ENCODE assay signal across 13 mouse cellular contexts in the genomic region with DNA sequence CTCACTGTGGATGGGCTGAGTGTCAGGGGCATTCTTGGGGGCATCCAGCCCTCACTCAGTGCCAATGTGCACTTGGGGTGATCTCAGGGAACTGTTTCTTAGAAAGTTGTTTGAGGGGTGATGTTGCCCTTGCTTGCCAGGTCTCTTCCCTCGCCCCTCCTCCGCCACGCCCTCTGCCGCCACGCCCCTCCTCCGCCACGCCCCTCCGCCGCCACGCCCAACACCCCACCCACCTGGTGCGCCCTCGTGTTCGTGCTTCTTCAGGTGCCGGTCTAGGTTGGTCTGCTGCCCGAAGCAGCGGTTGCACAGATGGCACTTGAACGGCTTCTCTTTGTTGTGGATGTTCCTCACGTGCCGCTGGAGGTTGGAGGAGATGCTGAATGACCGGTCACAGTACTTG. TPM values are rescaled to one million over a fixed set of nuclear protein-coding genes. Genes with fewer than 3 reads are reported as not detected.
DNase-seq lines count a peak whose midpoint lies in the region; ATAC-seq and TF ChIP-seq lines count a peak whose summit lies in the region.
"Had no signal": no experiment of that assay in that cellular context is flagged by ENCODE, and none has a peak within 500 bp of the region (broad histone marks: within the 10 kb centered on the region; RNA-seq: fewer than 3 reads in every experiment).

No protein-coding gene starts in this region.

- H3K4me2 ChIP-seq in forebrain, embryonic 13.5 days, result no peak overlapping the region
- H3K4me2 ChIP-seq in forebrain, embryonic 12.5 days, result no peak overlapping the region
- peak overlapping the region; percentile 12; the same call in 1 of the 2 replicates for H3K4me2 ChIP-seq in lung, embryonic 14.5 days
- H3K4me2 ChIP-seq in intestine, postnatal 0 days (replicated peaks; ENCODE audit: low read depth), result no peak overlapping the region
- H3K4me2 ChIP-seq in neural tube, embryonic 15.5 days, result peak overlapping the region; percentile 26

- H3K27me3 ChIP-seq in forebrain, embryonic 13.5 days, result no peaks in the 10 kb centered on the region
- H3K27me3 ChIP-seq in forebrain, embryonic 12.5 days, result peaks cover 11% of the 10 kb centered on the region; the same call in 1 of the 2 replicates
- H3K27me3 ChIP-seq in lung, embryonic 14.5 days (ENCODE audit: insufficient read depth, low read length), result no peaks in the 10 kb centered on the region
- no peaks in the 10 kb centered on the region for H3K27me3 ChIP-seq in intestine, postnatal 0 days (replicated peaks; ENCODE audit: control insufficient read depth, insufficient read depth, low read length)
- H3K27me3 ChIP-seq in neural tube, embryonic 15.5 days (replicated peaks), result peaks cover 30% of the 10 kb centered on the region

- peaks cover 45% of the 10 kb centered on the region for H3K36me3 ChIP-seq in forebrain, embryonic 13.5 days (ENCODE audit: poor library complexity, severe bottlenecking)
- H3K36me3 ChIP-seq in forebrain, embryonic 12.5 days (replicated peaks), result peaks cover 41% of the 10 kb centered on the region
- H3K36me3 ChIP-seq in lung, embryonic 14.5 days (ENCODE audit: insufficient read depth), result peaks cover 4% of the 10 kb centered on the region; the same call in 1 of the 2 replicates
- peaks cover 30% of the 10 kb centered on the region; the same call in 1 of the 2 replicates for H3K36me3 ChIP-seq in intestine, postnatal 0 days (ENCODE audit: control insufficient read depth, insufficient read depth)
- no peaks in the 10 kb centered on the region for H3K36me3 ChIP-seq in neural tube, embryonic 15.5 days

- 0 out of 2 replicates have a peak, but pooled peaks have one; percentile 3 for ATAC-seq in forebrain, embryonic 13.5 days
- ATAC-seq in forebrain, embryonic 12.5 days (ENCODE audit: low FRiP score), result no peak; the same call in 1 of the 2 replicates
- no peak for ATAC-seq in lung, embryonic 14.5 days (ENCODE audit: insufficient read depth)
- ATAC-seq in intestine, postnatal 0 days, result 0 out of 2 replicates have a peak, but pooled peaks have one; percentile 16
- ATAC-seq in neural tube, embryonic 15.5 days (ENCODE audit: low FRiP score), result peak; percentile 9; the same call in 1 of the 2 replicates
- no peak for ATAC-seq in megakaryocyte, adult 5-6 weeks (ENCODE audit: poor library complexity, severe bottlenecking)

- TF ChIP-seq CTCF in lung, embryonic 14.5 days (IDR thresholded peaks at IDR 0.05; ENCODE audit: low read depth), result no peak
- no peak for TF ChIP-seq CTCF in intestine, postnatal 0 days (IDR thresholded peaks at IDR 0.05; ENCODE audit: low read depth)

- no peak overlapping the region for H3K27ac ChIP-seq in forebrain, embryonic 13.5 days
- H3K27ac ChIP-seq in forebrain, embryonic 12.5 days, result no peak overlapping the region
- H3K27ac ChIP-seq in lung, embryonic 14.5 days (ENCODE audit: low read depth), result no peak overlapping the region
- H3K27ac ChIP-seq in intestine, postnatal 0 days (ENCODE audit: low read depth, low read length), result no peak overlapping the region
- H3K27ac ChIP-seq in neural tube, embryonic 15.5 days (replicated peaks), result no peak overlapping the region

- DNase-seq in lung, embryonic 14.5 days, result no peak
- no peak for DNase-seq in lung, postnatal 14 days
- no peak for DNase-seq in layer of hippocampus, adult 9-10 months (ENCODE audit: low spot score)

- H3K4me3 ChIP-seq in forebrain, embryonic 13.5 days, result no peak overlapping the region
- H3K4me3 ChIP-seq in forebrain, embryonic 12.5 days (replicated peaks), result no peak overlapping the region
- H3K4me3 ChIP-seq in lung, embryonic 14.5 days (ENCODE audit: low read depth, low read length), result no peak overlapping the region
- no peak overlapping the region for H3K4me3 ChIP-seq in intestine, postnatal 0 days (ENCODE audit: low read depth, low read length)
- no peak overlapping the region for H3K4me3 ChIP-seq in neural tube, embryonic 15.5 days (replicated peaks)

- no peak overlapping the region for H3K9ac ChIP-seq in forebrain, embryonic 13.5 days
- H3K9ac ChIP-seq in forebrain, embryonic 12.5 days, result no peak overlapping the region
- no peak overlapping the region for H3K9ac ChIP-seq in lung, embryonic 14.5 days
- H3K9ac ChIP-seq in intestine, postnatal 0 days (ENCODE audit: low read depth, low read length), result no peak overlapping the region
- H3K9ac ChIP-seq in neural tube, embryonic 15.5 days (replicated peaks), result no peak overlapping the region

- no peaks in the 10 kb centered on the region for H3K9me3 ChIP-seq in forebrain, embryonic 13.5 days (replicated peaks)
- H3K9me3 ChIP-seq in forebrain, embryonic 12.5 days, result no peaks in the 10 kb centered on the region
- no peaks in the 10 kb centered on the region for H3K9me3 ChIP-seq in lung, embryonic 14.5 days (ENCODE audit: low read depth, low read length)
- H3K9me3 ChIP-seq in intestine, postnatal 0 days (ENCODE audit: control insufficient read depth), result no peaks in the 10 kb centered on the region
- no peaks in the 10 kb centered on the region for H3K9me3 ChIP-seq in neural tube, embryonic 15.5 days (replicated peaks)

- 9% methylated on average over 20 of the region's 20 CpGs for WGBS in forebrain, embryonic 13.5 days
- WGBS in forebrain, embryonic 12.5 days, result 11% methylated on average over 14 of the region's 20 CpGs
- WGBS in lung, embryonic 14.5 days, result 7% methylated on average over 20 of the region's 20 CpGs
- 8% methylated on average over 15 of the region's 20 CpGs for WGBS in intestine, postnatal 0 days
- WGBS in neural tube, embryonic 15.5 days, result 6% methylated on average over 15 of the region's 20 CpGs

- H3K4me1 ChIP-seq in forebrain, embryonic 13.5 days, result peaks cover 19% of the 10 kb centered on the region
- H3K4me1 ChIP-seq in forebrain, embryonic 12.5 days, result peaks cover 17% of the 10 kb centered on the region
- 0 out of 2 replicates have a peak, but pooled peaks cover 3% of the 10 kb centered on the region for H3K4me1 ChIP-seq in lung, embryonic 14.5 days (ENCODE audit: insufficient read depth)
- H3K4me1 ChIP-seq in intestine, postnatal 0 days (replicated peaks; ENCODE audit: control insufficient read depth, insufficient read depth, low read length), result no peaks in the 10 kb centered on the region
- H3K4me1 ChIP-seq in neural tube, embryonic 15.5 days, result peaks cover 42% of the 10 kb centered on the region

RNA-seq across cellular contexts. Expression of gene B230104I21Rik, which starts 7.5 kb away (rescaled TPM):
- polyA plus RNA-seq in forebrain, embryonic 13.5 days (2015; fragmentation: Nextera tagmentation; extraction: Ambion mirVana), result 0.21 TPM in 1 of 2 replicates, not detected in the other
- polyA plus RNA-seq in forebrain, embryonic 12.5 days (2016; fragmentation: Nextera tagmentation; extraction: Ambion mirVana), result 0.23 TPM in 1 of 2 replicates, not detected in the other
- not detected in 2 replicates for polyA plus RNA-seq in lung, embryonic 14.5 days (2014; fragmentation: Nextera tagmentation; extraction: Ambion mirVana)
- polyA plus RNA-seq in intestine, postnatal 0 days (2015; fragmentation: Nextera tagmentation; extraction: Ambion mirVana), result not detected in 2 replicates
- polyA plus RNA-seq in neural tube, embryonic 15.5 days (2015; fragmentation: Nextera tagmentation; extraction: Ambion mirVana), result not detected in 2 replicates
- not detected in 2 replicates for total RNA-seq in megakaryocyte, adult 5-6 weeks (2015)
- not detected in 2 replicates for total RNA-seq in megakaryocyte, adult 5-6 weeks (2017)
- total RNA-seq: adrenal gland, postnatal 36 days; gastrocnemius, postnatal 14 days; left cerebral cortex, postnatal 36 days; neutrophil, adult 5-6 weeks had no signal
- polyA plus RNA-seq: heart, postnatal 0 days had no signal

RNA-seq across cellular contexts. Expression of gene Arhgef16, which starts 27.0 kb away (rescaled TPM):
- 0.22 and 0.45 TPM in 2 replicates for polyA plus RNA-seq in forebrain, embryonic 13.5 days (2015; fragmentation: Nextera tagmentation; extraction: Ambion mirVana)
- 0.64 and 1.2 TPM in 2 replicates for polyA plus RNA-seq in forebrain, embryonic 12.5 days (2016; fragmentation: Nextera tagmentation; extraction: Ambion mirVana)
- polyA plus RNA-seq in lung, embryonic 14.5 days (2014; fragmentation: Nextera tagmentation; extraction: Ambion mirVana), result 15.4 and 16.2 TPM in 2 replicates
- polyA plus RNA-seq in intestine, postnatal 0 days (2015; fragmentation: Nextera tagmentation; extraction: Ambion mirVana), result 65.9 and 69.4 TPM in 2 replicates
- 0.91 and 9.6 TPM in 2 replicates for polyA plus RNA-seq in neural tube, embryonic 15.5 days (2015; fragmentation: Nextera tagmentation; extraction: Ambion mirVana)
- not detected in 2 replicates for total RNA-seq in megakaryocyte, adult 5-6 weeks (2015)
- not detected in 2 replicates for total RNA-seq in megakaryocyte, adult 5-6 weeks (2017)

Comparison
In these comparisons a context has a peak if more than half of its experiments do, and no peak if none do; other contexts are left out.
1. ATAC-seq: peak in forebrain, embryonic 13.5 days (single experiment), intestine, postnatal 0 days (single experiment) and neural tube, embryonic 15.5 days (single experiment); none in forebrain, embryonic 12.5 days (single experiment), lung, embryonic 14.5 days (single experiment) and megakaryocyte, adult 5-6 weeks (single experiment).
2. H3K4me2 ChIP-seq: peak in lung, embryonic 14.5 days (single experiment) and neural tube, embryonic 15.5 days (single experiment); none in forebrain, embryonic 13.5 days (single experiment), forebrain, embryonic 12.5 days (single experiment) and intestine, postnatal 0 days (single experiment).